Mouse (Mus musculus) heart, embryonic 14.5 days (tissue): ENCODE measurements around the gene Nmi. TPM values are rescaled to one million over a fixed set of nuclear protein-coding genes. Genes with fewer than 3 reads are reported as not detected.
A peak's percentile ranks its signal among the peaks of the same experiment; 100 is the strongest.

ENCODE experiments used
- ATAC-seq: fragments of 200-750 bp; cut with Nextera tagmentation; 2 replicates; pipeline ENCODE4 v1.8.0; 2017; ENCODE audit warnings: low read depth, moderate TSS enrichment; ENCODE audit not compliant: insufficient number of reproducible peaks, insufficient read depth, low FRiP score
- H3K27ac ChIP-seq, 2 experiments: fragments of 200-500 bp in 1 of 2; fragments of 300-500 bp in 1 of 2; sonication (generic) in 1 of 2; replicated peaks in 1 of 2; 2 replicates each; pipeline ENCODE4 v1.5.1; 2012 to 2014; ENCODE audit warnings: low read depth in 2 of 2, low read length in 2 of 2, control low read depth in 1 of 2, mild to moderate bottlenecking in 1 of 2, mixed read lengths in 1 of 2; ENCODE audit not compliant: control insufficient read depth in 1 of 2, insufficient read depth in 1 of 2
- H3K27me3 ChIP-seq: fragments of 300-500 bp; sonication (generic); 2 replicates; pipeline ENCODE4 v1.6.1; 2014; ENCODE audit warnings: mild to moderate bottlenecking, low read length, control low read depth; ENCODE audit not compliant: control insufficient read depth, insufficient read depth
- H3K36me3 ChIP-seq: fragments of 300-500 bp; sonication (generic); 2 replicates; pipeline ENCODE4 v1.6.1; 2014; ENCODE audit warnings: mild to moderate bottlenecking, control low read depth, low read length, mixed read lengths; ENCODE audit not compliant: control insufficient read depth, insufficient read depth
- H3K4me1 ChIP-seq, 2 experiments: fragments of 200-500 bp in 1 of 2; fragments of 300-500 bp in 1 of 2; sonication (generic) in 1 of 2; 2 replicates each; pipeline ENCODE4 v1.6.1; 2012 to 2014; ENCODE audit warnings: low read length in 2 of 2, control low read depth in 1 of 2, mixed read lengths in 1 of 2; ENCODE audit not compliant: control insufficient read depth in 2 of 2, insufficient read depth in 2 of 2
- H3K4me2 ChIP-seq: fragments of 300-500 bp; sonication (generic); 2 replicates; pipeline ENCODE4 v1.6.1; 2014; ENCODE audit warnings: mild to moderate bottlenecking, low read length
- H3K4me3 ChIP-seq, 2 experiments: fragments of 200-500 bp in 1 of 2; fragments of 300-500 bp in 1 of 2; sonication (generic) in 1 of 2; 2 replicates each; pipeline ENCODE4 v1.5.1; 2012 to 2014; ENCODE audit warnings: low read length in 2 of 2, mild to moderate bottlenecking in 2 of 2, control low read depth in 1 of 2, low read depth in 1 of 2, moderate library complexity in 1 of 2; ENCODE audit not compliant: control insufficient read depth in 1 of 2, insufficient read depth in 1 of 2
- H3K9ac ChIP-seq: fragments of 300-500 bp; sonication (generic); 2 replicates; pipeline ENCODE4 v1.6.1; 2014; ENCODE audit warnings: mild to moderate bottlenecking, low read length
- H3K9me3 ChIP-seq: fragments of 300-500 bp; sonication (generic); 2 replicates; pipeline ENCODE4 v1.6.1; 2016; ENCODE audit warnings: low read length, control low read depth; ENCODE audit not compliant: control insufficient read depth
- WGBS: fragments of 180-500 bp; shearing (Covaris S2); extraction: QIAGEN DNeasy Blood & Tissue Kit; methylation state at CpG from one replicate; pipeline ENCODE4 v1.1.7; 2014; 5-methylcytosine and 5-hydroxymethylcytosine counted together
- polyA plus RNA-seq: library from polyadenylated mRNA; unstranded; fragments of >200 nt; fragmentation: Nextera tagmentation; extraction: Ambion mirVana; gene quantifications from 2 replicates; pipeline ENCODE4 v1.2.1, GENCODE M21; 2014

The Nmi gene
- polyA plus RNA-seq, 1 experiment from 2014 or later, result 18.0 TPM

- Histone ChIP-seq H3K4me1 (peaks cover 0 to 3% of the 10 kb centered on the region in 2 experiments; a peak in 1 of 4 replicates), H3K9me3 (peaks cover 6% of the 10 kb centered on the region; the same call in 1 of the 2 replicates), H3K27ac (peak overlapping the region; percentile 43 to 81), H3K9ac (peak overlapping the region; percentile 75), H3K4me2 (peak overlapping the region; percentile 58), H3K4me3 (peak overlapping the region; percentile 51 to 55), H3K36me3 (no peaks in the 10 kb centered on the region), H3K27me3 (no peaks in the 10 kb centered on the region)
- ATAC-seq, result peak; percentile 67
- WGBS, result 2% methylated on average over 40 of the region's 40 CpGs
Measured at GRCm38 (mm10) chr2:51972641-51973409, 469 bp downstream of the Nmi start.

GRCm38 (mm10) chr2:51972142-51972541 lies 1.2 kb downstream of the Nmi start:
- Histone ChIP-seq H3K4me1 (peaks cover 0 to 3% of the 10 kb centered on the region in 2 experiments; a peak in 1 of 4 replicates), H3K27ac (peak overlapping the region; percentile 44 to 81; a peak in 3 of 4 replicates), H3K36me3 (no peaks in the 10 kb centered on the region), H3K4me3 (peak overlapping the region; percentile 51 to 55; a peak in 3 of 4 replicates), H3K9me3 (peaks cover 6% of the 10 kb centered on the region; the same call in 1 of the 2 replicates), H3K9ac (peak overlapping the region; percentile 75; the same call in 1 of the 2 replicates), H3K27me3 (no peaks in the 10 kb centered on the region), H3K4me2 (peak overlapping the region; percentile 58)
- no peak for ATAC-seq
- WGBS, result 57% methylated on average over 5 of the region's 5 CpGs

- WGBS, result 94% methylated on average over 4 of the region's 4 CpGs
- H3K27ac ChIP-seq, result no peak overlapping the region
- peaks cover 6% of the 10 kb centered on the region; the same call in 1 of the 2 replicates for H3K9me3 ChIP-seq
- H3K4me3 ChIP-seq, result no peak overlapping the region
- H3K4me1 ChIP-seq, result peaks cover 0 to 3% of the 10 kb centered on the region in 2 experiments; a peak in 1 of 4 replicates
- H3K9ac ChIP-seq, result no peak overlapping the region
- no peaks in the 10 kb centered on the region for H3K36me3 ChIP-seq
- H3K4me2 ChIP-seq, result no peak overlapping the region
- H3K27me3 ChIP-seq, result no peaks in the 10 kb centered on the region
- no peak for ATAC-seq
Measured at GRCm38 (mm10) chr2:51970897-51971296, 2.4 kb downstream of the Nmi start.

GRCm38 (mm10) chr2:51967288-51967687 lies 6.0 kb downstream of the Nmi start:
- Histone ChIP-seq H3K4me2 (no peak overlapping the region), H3K27ac (no peak overlapping the region), H3K4me1 (no peaks in the 10 kb centered on the region), H3K9me3 (peaks cover 6% of the 10 kb centered on the region; the same call in 1 of the 2 replicates), H3K27me3 (no peaks in the 10 kb centered on the region), H3K36me3 (no peaks in the 10 kb centered on the region), H3K9ac (no peak overlapping the region), H3K4me3 (no peak overlapping the region)
- no peak for ATAC-seq
- 79% methylated on average over 3 of the region's 3 CpGs for WGBS

GRCm38 (mm10) chr2:51953648-51954204 lies 19.6 kb downstream of the Nmi start:
- Histone ChIP-seq H3K27me3 (no peaks in the 10 kb centered on the region), H3K36me3 (0 out of 2 replicates have a peak, but pooled peaks cover 4% of the 10 kb centered on the region), H3K4me2 (no peak overlapping the region), H3K9ac (no peak overlapping the region), H3K9me3 (no peaks in the 10 kb centered on the region), H3K4me3 (no peak overlapping the region), H3K4me1 (no peaks in the 10 kb centered on the region), H3K27ac (no peak overlapping the region)
- 75% methylated on average over 7 of the region's 7 CpGs for WGBS
- no peak for ATAC-seq

GRCm38 (mm10) chr2:51950876-51951275 lies 22.4 kb downstream of the Nmi start:
- H3K27me3 ChIP-seq, result no peaks in the 10 kb centered on the region
- ATAC-seq, result no peak
- 40% methylated on average over 1 of the region's 1 CpGs for WGBS

GRCm38 (mm10) chr2:51948105-51948830 lies 25.0 kb downstream of the Nmi start:
- Histone ChIP-seq H3K36me3 (no peaks in the 10 kb centered on the region), H3K9ac (no peak overlapping the region), H3K4me1 (no peaks in the 10 kb centered on the region), H3K27ac (no peak overlapping the region), H3K27me3 (no peaks in the 10 kb centered on the region), H3K4me2 (no peak overlapping the region), H3K9me3 (0 out of 2 replicates have a peak, but pooled peaks cover 3% of the 10 kb centered on the region), H3K4me3 (no peak overlapping the region)
- WGBS, result 73% methylated on average over 6 of the region's 6 CpGs
- no peak for ATAC-seq

More at GRCm38 (mm10) chr2:51950876-51951275, 22.4 kb downstream of the Nmi start:
- Histone ChIP-seq H3K4me2 (no peak overlapping the region), H3K4me3 (no peak overlapping the region), H3K36me3 (no peaks in the 10 kb centered on the region), H3K27ac (no peak overlapping the region), H3K9me3 (no peaks in the 10 kb centered on the region), H3K4me1 (no peaks in the 10 kb centered on the region), H3K9ac (no peak overlapping the region)
